ENCODE assay signal across 12 mouse cellular contexts in genomic region chr17:45557998-45558862, GRCm38 (mm10). TPM values are rescaled to one million over a fixed set of nuclear protein-coding genes. Genes with fewer than 3 reads are reported as not detected.
A peak's percentile ranks its signal among the peaks of the same experiment; 100 is the strongest.
DNase-seq lines count a peak whose midpoint lies in the region; ATAC-seq and TF ChIP-seq lines count a peak whose summit lies in the region.
"Had no signal": no experiment of that assay in that cellular context is flagged by ENCODE, and none has a peak within 500 bp of the region (broad histone marks: within the 10 kb centered on the region; RNA-seq: fewer than 3 reads in every experiment).

No protein-coding gene starts in this region.

- H3K9me3 ChIP-seq in hindbrain, embryonic 13.5 days = no peaks in the 10 kb centered on the region
- no peaks in the 10 kb centered on the region for H3K9me3 ChIP-seq in hindbrain, postnatal 0 days (ENCODE audit: low read length)
- H3K9me3 ChIP-seq: liver, embryonic 13.5 days; neural tube, embryonic 12.5 days had no signal

- TF ChIP-seq CTCF in hindbrain, postnatal 0 days (IDR thresholded peaks at IDR 0.05; ENCODE audit: low read depth) = no peak

- ATAC-seq in hindbrain, embryonic 13.5 days (ENCODE audit: low FRiP score) = no peak
- ATAC-seq in hindbrain, postnatal 0 days = no peak
- ATAC-seq in activated CD4-positive, CD25-positive, alpha-beta regulatory T cell, adult 4 months = peak; percentile 58

- no peak overlapping the region for H3K27ac ChIP-seq in hindbrain, embryonic 13.5 days
- no peak overlapping the region for H3K27ac ChIP-seq in hindbrain, postnatal 0 days
- H3K27ac ChIP-seq: liver, embryonic 13.5 days; neural tube, embryonic 12.5 days had no signal

- no peak overlapping the region for H3K4me2 ChIP-seq in hindbrain, embryonic 13.5 days
- no peak overlapping the region for H3K4me2 ChIP-seq in hindbrain, postnatal 0 days (ENCODE audit: low read depth, low read length)

- H3K4me3 ChIP-seq in hindbrain, embryonic 13.5 days = 0 out of 2 replicates have a peak overlapping the region, but pooled peaks have one; percentile 6
- no peak overlapping the region for H3K4me3 ChIP-seq in hindbrain, postnatal 0 days (ENCODE audit: low read length)
- H3K4me3 ChIP-seq: liver, embryonic 13.5 days; neural tube, embryonic 12.5 days had no signal

- H3K4me1 ChIP-seq in hindbrain, embryonic 13.5 days (replicated peaks) = peaks cover 21% of the 10 kb centered on the region
- 0 out of 2 replicates have a peak, but pooled peaks cover 4% of the 10 kb centered on the region for H3K4me1 ChIP-seq in hindbrain, postnatal 0 days (ENCODE audit: insufficient read depth, low read length)

- 72% methylated on average over 16 of the region's 16 CpGs for WGBS in hindbrain, embryonic 13.5 days
- WGBS in hindbrain, postnatal 0 days = 69% methylated on average over 16 of the region's 16 CpGs

- DNase-seq in adrenal gland, adult (ENCODE audit: inconsistent age in 2 of 2, low spot score in 1 of 2) = peak; percentile 29 to 43
- DNase-seq in adrenal gland, adult 18-20 months (ENCODE audit: low spot score in 2 of 2) = no peak
- no peak for DNase-seq in hindbrain, postnatal 0 days (ENCODE audit: low spot score)
- DNase-seq in natural killer cell, adult 2 months (ENCODE audit: low spot score in 2 of 2) = peak; percentile 83 to 91
- DNase-seq in layer of hippocampus, adult 9-10 months (ENCODE audit: low spot score) = no peak
- no peak for DNase-seq in yolk sac, embryonic 10.5 days (ENCODE audit: low spot score)
- DNase-seq: kidney, adult 11 months; liver, embryonic 13.5 days had no signal

- peaks cover 22% of the 10 kb centered on the region for H3K27me3 ChIP-seq in hindbrain, embryonic 13.5 days
- no peaks in the 10 kb centered on the region for H3K27me3 ChIP-seq in hindbrain, postnatal 0 days (ENCODE audit: insufficient read depth, low read length)

- no peak overlapping the region for H3K9ac ChIP-seq in hindbrain, embryonic 13.5 days
- no peak overlapping the region for H3K9ac ChIP-seq in hindbrain, postnatal 0 days (replicated peaks; ENCODE audit: low read length)
- H3K9ac ChIP-seq: liver, embryonic 13.5 days had no signal

- no peaks in the 10 kb centered on the region for H3K36me3 ChIP-seq in hindbrain, embryonic 13.5 days
- H3K36me3 ChIP-seq in hindbrain, postnatal 0 days (ENCODE audit: insufficient read depth, low read length) = no peaks in the 10 kb centered on the region
- H3K36me3 ChIP-seq: liver, embryonic 13.5 days; neural tube, embryonic 12.5 days had no signal

RNA-seq across cellular contexts. Expression of gene Nfkbie, which starts 2.7 kb away (rescaled TPM):
- total RNA-seq in adrenal gland, adult 18-20 months (2021) = 1 to 10 TPM; 2.7 to 3.5 TPM
- 5.6 and 6.5 TPM in 2 replicates for polyA plus RNA-seq in hindbrain, embryonic 13.5 days (2015; fragmentation: Nextera tagmentation; extraction: Ambion mirVana)
- total RNA-seq in hindbrain, postnatal 0 days (2014; rRNA removed) = 7.7 and 9.2 TPM in 2 replicates
- polyA plus RNA-seq in hindbrain, postnatal 0 days (2015; fragmentation: Nextera tagmentation; extraction: Ambion mirVana) = 5.2 and 6.0 TPM in 2 replicates
- polyA plus RNA-seq in activated CD4-positive, CD25-positive, alpha-beta regulatory T cell, adult 4 months (2017; shearing (Covaris generic)) = 10 to 100 TPM; 28.3 to 50.2 TPM

RNA-seq across cellular contexts. Expression of gene Slc35b2, which starts 5.4 kb away (rescaled TPM):
- 10 to 100 TPM; 28.1 to 44.2 TPM for total RNA-seq in adrenal gland, adult 18-20 months (2021)
- polyA plus RNA-seq in hindbrain, embryonic 13.5 days (2015; fragmentation: Nextera tagmentation; extraction: Ambion mirVana) = 86.5 and 91.1 TPM in 2 replicates
- 105 and 139 TPM in 2 replicates for total RNA-seq in hindbrain, postnatal 0 days (2014; rRNA removed)
- 90.3 and 94.0 TPM in 2 replicates for polyA plus RNA-seq in hindbrain, postnatal 0 days (2015; fragmentation: Nextera tagmentation; extraction: Ambion mirVana)
- 10 to 100 TPM; 27.7 to 33.8 TPM for polyA plus RNA-seq in activated CD4-positive, CD25-positive, alpha-beta regulatory T cell, adult 4 months (2017; shearing (Covaris generic))

RNA-seq across cellular contexts. Expression of gene Tmem151b, which starts 8.8 kb away (rescaled TPM):
- under 1 TPM in 1 of 2 experiments, not detected in 1; 0.06 TPM for total RNA-seq in adrenal gland, adult 18-20 months (2021)
- 26.6 and 27.3 TPM in 2 replicates for polyA plus RNA-seq in hindbrain, embryonic 13.5 days (2015; fragmentation: Nextera tagmentation; extraction: Ambion mirVana)
- 107 and 114 TPM in 2 replicates for total RNA-seq in hindbrain, postnatal 0 days (2014; rRNA removed)
- 29.5 and 29.8 TPM in 2 replicates for polyA plus RNA-seq in hindbrain, postnatal 0 days (2015; fragmentation: Nextera tagmentation; extraction: Ambion mirVana)
- not detected for polyA plus RNA-seq in activated CD4-positive, CD25-positive, alpha-beta regulatory T cell, adult 4 months (2017; shearing (Covaris generic))

RNA-seq across cellular contexts. Expression of gene Hsp90ab1, which starts 14.8 kb away (rescaled TPM):
- total RNA-seq in adrenal gland, adult 18-20 months (2021) = 1,000 to 10,000 TPM; 2,801 to 2,860 TPM
- 1,593 and 1,619 TPM in 2 replicates for polyA plus RNA-seq in hindbrain, embryonic 13.5 days (2015; fragmentation: Nextera tagmentation; extraction: Ambion mirVana)
- total RNA-seq in hindbrain, postnatal 0 days (2014; rRNA removed) = 982 and 1,365 TPM in 2 replicates
- 1,472 and 1,504 TPM in 2 replicates for polyA plus RNA-seq in hindbrain, postnatal 0 days (2015; fragmentation: Nextera tagmentation; extraction: Ambion mirVana)
- polyA plus RNA-seq in activated CD4-positive, CD25-positive, alpha-beta regulatory T cell, adult 4 months (2017; shearing (Covaris generic)) = 100 to 1,000 TPM; 836 to 982 TPM

RNA-seq across cellular contexts. Expression of gene Tcte1, which starts 35.0 kb away (rescaled TPM):
- total RNA-seq in adrenal gland, adult 18-20 months (2021) = not detected
- 3.0 TPM in 2 replicates for polyA plus RNA-seq in hindbrain, embryonic 13.5 days (2015; fragmentation: Nextera tagmentation; extraction: Ambion mirVana)
- 0.58 and 1.5 TPM in 2 replicates for total RNA-seq in hindbrain, postnatal 0 days (2014; rRNA removed)
- 3.9 and 4.3 TPM in 2 replicates for polyA plus RNA-seq in hindbrain, postnatal 0 days (2015; fragmentation: Nextera tagmentation; extraction: Ambion mirVana)
- polyA plus RNA-seq in activated CD4-positive, CD25-positive, alpha-beta regulatory T cell, adult 4 months (2017; shearing (Covaris generic)) = not detected
- total RNA-seq: adrenal gland, postnatal 36 days had no signal
- polyA plus RNA-seq: liver, embryonic 13.5 days had no signal

Comparison
In these comparisons a context has a peak if more than half of its experiments do, and no peak if none do; other contexts are left out.
1. DNase-seq: peak in adrenal gland, adult (2 of 2) and natural killer cell, adult 2 months (2 of 2); none in adrenal gland, adult 18-20 months (0 of 2), hindbrain, postnatal 0 days (single experiment), layer of hippocampus, adult 9-10 months (single experiment) and yolk sac, embryonic 10.5 days (single experiment).
2. RNA of gene Tmem151b, which starts 8.8 kb away (polyA plus RNA-seq): 29.5 to 29.8 TPM in hindbrain, postnatal 0 days and 26.6 to 27.3 TPM in hindbrain, embryonic 13.5 days; not detected in activated CD4-positive, CD25-positive, alpha-beta regulatory T cell, adult 4 months; every median in the first group is over 10 times any median in the second.